Mouse (Mus musculus) hindbrain, postnatal 0 days (tissue): ENCODE data around the gene Rilpl1. TPM values are rescaled to one million over a fixed set of nuclear protein-coding genes. Genes with fewer than 3 reads are reported as not detected.
"Not testable (repeated sequence)": the region's sequence is repeated elsewhere in the genome, so short reads cannot be mapped to it uniquely, and the experiment has no call there.

ENCODE experiments used
- ATAC-seq: fragments of 200-750 bp; cut with Nextera tagmentation; 2 replicates; pipeline ENCODE4 v1.8.0; 2017; ENCODE audit warnings: mild to moderate bottlenecking, moderate TSS enrichment, moderate library complexity
- DNase-seq: peaks from one replicate; pipeline ENCODE4 v3.0.0-alpha.2; 2015; ENCODE audit warnings: low spot score
- H3K27ac ChIP-seq: fragments of 300-500 bp; sonication (generic); 2 replicates; pipeline ENCODE4 v1.5.1; 2014; ENCODE audit warnings: mild to moderate bottlenecking
- H3K27me3 ChIP-seq: fragments of 300-500 bp; sonication (generic); 2 replicates; pipeline ENCODE4 v1.6.1; 2014; ENCODE audit warnings: low read length, mixed read lengths; ENCODE audit not compliant: insufficient read depth
- H3K36me3 ChIP-seq: fragments of 300-500 bp; sonication (generic); 2 replicates; pipeline ENCODE4 v1.6.1; 2014; ENCODE audit warnings: low read length, mixed read lengths; ENCODE audit not compliant: insufficient read depth
- H3K4me1 ChIP-seq: fragments of 300-500 bp; sonication (generic); 2 replicates; pipeline ENCODE4 v1.6.1; 2014; ENCODE audit warnings: antibody characterized with exemption, low read length, mixed read lengths; ENCODE audit not compliant: insufficient read depth
- H3K4me2 ChIP-seq: fragments of 300-500 bp; sonication (generic); 2 replicates; pipeline ENCODE4 v1.6.1; 2014; ENCODE audit warnings: low read depth, mild to moderate bottlenecking, low read length, moderate library complexity, mixed read lengths
- H3K4me3 ChIP-seq: fragments of 300-500 bp; sonication (generic); 2 replicates; pipeline ENCODE4 v1.5.1; 2014; ENCODE audit warnings: low read length
- H3K9ac ChIP-seq: fragments of 300-500 bp; sonication (generic); replicated peaks from 2 replicates; pipeline ENCODE4 v1.6.1; 2014; ENCODE audit warnings: mild to moderate bottlenecking, low read length, moderate library complexity, mixed read lengths
- H3K9me3 ChIP-seq: fragments of 300-500 bp; sonication (generic); 2 replicates; pipeline ENCODE4 v1.6.1; 2016; ENCODE audit warnings: low read length, mixed read lengths
- CTCF ChIP-seq: IDR thresholded peaks from 2 replicates; pipeline ENCODE4 v1.5.1; 2016; ENCODE audit warnings: antibody characterized with exemption, control low read depth, low read depth
- whole genome bisulfite sequencing: fragments of 180-500 bp; shearing (Covaris S2); extraction: QIAGEN DNeasy Blood & Tissue Kit; methylation state at CpG from one replicate; pipeline ENCODE4 v1.1.7; 2014; 5-methylcytosine and 5-hydroxymethylcytosine counted together
- polyA plus RNA-seq: library from polyadenylated mRNA; unstranded; fragments of >200 nt; fragmentation: Nextera tagmentation; extraction: Ambion mirVana; gene quantifications from 2 replicates; pipeline ENCODE4 v1.2.1, GENCODE M21; 2015
- total RNA-seq: library from RNA; depleted of rRNA; stranded (reverse); fragments of >200 nt; gene quantifications from 2 replicates; pipeline ENCODE4 v1.2.3, GENCODE M21; 2014

The Rilpl1 gene
- total and polyA plus RNA-seq, 2 experiments from 2014 or later: 12.4 to 13.3 TPM

DNA sequence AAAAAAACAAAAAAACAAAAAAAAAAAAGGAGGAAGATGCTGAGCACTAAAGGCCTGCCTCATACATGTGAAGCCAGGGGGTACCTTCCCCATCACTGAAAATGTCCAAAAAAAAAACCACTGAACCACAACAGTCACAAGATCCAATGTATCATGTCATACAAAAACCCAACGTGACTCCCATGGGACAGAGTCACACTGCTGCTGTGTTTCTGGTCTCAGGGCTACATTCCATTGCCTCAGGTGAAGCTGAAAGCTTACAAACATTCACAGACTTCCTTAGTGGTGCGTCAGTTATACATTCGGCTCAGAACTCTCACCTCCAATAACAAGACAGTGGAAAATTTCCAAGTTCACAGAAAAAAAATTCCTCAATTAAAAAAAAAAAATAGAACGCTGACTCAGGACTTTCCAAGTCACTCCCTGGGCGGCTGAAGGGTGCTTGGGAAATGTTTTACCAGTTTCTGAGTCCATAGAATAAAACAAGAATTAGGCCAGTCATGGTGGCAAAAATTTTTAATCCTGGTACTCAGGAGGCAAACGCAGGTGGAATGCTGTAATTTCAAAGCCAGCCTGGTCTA, 60.5 kb downstream of the Rilpl1 start:
- Histone ChIP-seq H3K27ac (no peak overlapping the region), H3K36me3 (peaks cover 19% of the 10 kb centered on the region; the same call in 1 of the 2 replicates), H3K9me3 (no peaks in the 10 kb centered on the region), H3K4me1 (no peaks in the 10 kb centered on the region), H3K9ac (no peak overlapping the region), H3K27me3 (no peaks in the 10 kb centered on the region), H3K4me3 (no peak overlapping the region), H3K4me2 (no peak overlapping the region)
- TF ChIP-seq CTCF: no peak
- ATAC-seq: no peak
- no peak for DNase-seq
- WGBS: 83% methylated on average over 6 of the region's 6 CpGs

DNA sequence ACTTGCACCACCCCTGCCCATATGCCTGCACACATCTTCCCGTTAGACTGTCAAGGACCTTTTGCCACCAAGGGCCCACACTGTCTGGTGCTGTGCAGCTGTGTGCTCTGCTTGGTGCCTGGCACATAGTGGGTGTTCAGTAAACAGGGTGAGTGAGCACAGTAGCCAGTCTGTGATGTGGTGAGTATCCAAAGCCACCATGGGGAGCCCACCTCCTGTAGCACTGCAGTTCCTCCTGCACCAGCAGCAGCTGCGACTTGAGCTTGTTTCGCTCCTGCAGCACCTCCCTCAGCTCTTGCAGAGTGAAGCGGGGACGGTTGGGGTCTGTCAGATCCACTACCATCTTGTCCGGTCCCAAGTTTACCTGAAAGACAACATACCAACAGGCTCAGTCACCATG, 61.7 kb downstream of the Rilpl1 start:
- no peak for ATAC-seq

DNA sequence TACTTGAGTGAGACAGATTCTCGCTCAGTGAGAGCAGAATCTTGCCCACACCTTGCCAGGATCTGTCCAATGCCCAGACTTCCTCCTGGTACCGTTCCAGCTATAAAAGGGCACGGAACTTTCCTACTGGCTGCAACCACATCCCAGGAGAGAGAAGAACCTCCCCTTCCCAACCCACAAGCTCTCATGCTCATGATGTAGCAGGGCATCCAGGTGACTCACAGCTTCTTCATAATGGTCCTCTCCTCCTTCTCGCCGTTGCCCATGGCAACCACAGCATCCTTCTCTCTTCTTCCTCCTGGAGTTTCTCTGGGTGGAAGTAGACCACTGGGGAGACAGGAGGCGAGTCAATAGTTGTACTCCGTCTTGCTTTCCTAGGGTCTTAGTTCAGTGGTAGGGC, 62.8 kb downstream of the Rilpl1 start:
- Histone ChIP-seq H3K27ac (no peak overlapping the region), H3K9ac (no peak overlapping the region), H3K36me3 (peaks cover 26% of the 10 kb centered on the region), H3K9me3 (no peaks in the 10 kb centered on the region), H3K4me1 (no peaks in the 10 kb centered on the region), H3K4me3 (no peak overlapping the region), H3K27me3 (no peaks in the 10 kb centered on the region), H3K4me2 (no peak overlapping the region)
- ATAC-seq (no peak), DNase-seq (no peak)
- TF ChIP-seq CTCF: no peak
- 89% methylated on average over 7 of the region's 7 CpGs for WGBS

More for the DNA sequence above, 61.7 kb downstream of the Rilpl1 start:
- H3K9me3 ChIP-seq: no peaks in the 10 kb centered on the region
- no peak overlapping the region for H3K9ac ChIP-seq
- H3K27me3 ChIP-seq: no peaks in the 10 kb centered on the region
- TF ChIP-seq CTCF: no peak
- H3K36me3 ChIP-seq: peaks cover 23% of the 10 kb centered on the region; the same call in 1 of the 2 replicates
- 92% methylated on average over 6 of the region's 6 CpGs for WGBS
- H3K4me3 ChIP-seq: no peak overlapping the region
- no peaks in the 10 kb centered on the region for H3K4me1 ChIP-seq
- no peak overlapping the region for H3K27ac ChIP-seq
- no peak for DNase-seq
- H3K4me2 ChIP-seq: no peak overlapping the region

DNA sequence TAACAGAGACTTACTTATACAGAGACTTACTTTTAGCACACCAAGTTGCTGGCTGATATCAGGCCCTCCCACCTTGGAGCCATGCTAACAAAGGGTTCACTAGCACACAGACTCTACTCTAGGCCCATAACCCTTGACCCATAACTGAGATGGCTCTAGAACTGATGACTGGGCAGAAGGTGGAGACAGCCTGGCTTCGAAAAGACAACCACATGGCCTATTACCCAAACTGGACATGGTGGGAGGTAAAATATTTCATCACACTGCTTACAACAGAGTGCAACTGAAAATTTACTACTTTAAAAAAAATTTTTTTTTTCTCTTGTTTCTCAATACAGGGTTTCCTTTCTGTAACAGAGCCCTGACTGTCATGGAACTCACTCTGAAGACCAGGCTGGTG, 63.4 kb downstream of the Rilpl1 start:
- Histone ChIP-seq H3K4me2 (no peak overlapping the region), H3K4me1 (no peaks in the 10 kb centered on the region), H3K36me3 (peaks cover 29% of the 10 kb centered on the region), H3K27me3 (no peaks in the 10 kb centered on the region), H3K27ac (no peak overlapping the region), H3K4me3 (no peak overlapping the region), H3K9ac (no peak overlapping the region), H3K9me3 (no peaks in the 10 kb centered on the region)
- DNase-seq (no peak), ATAC-seq (no peak)
- WGBS: 89% methylated on average over 1 of the region's 1 CpGs
- no peak for TF ChIP-seq CTCF

DNA sequence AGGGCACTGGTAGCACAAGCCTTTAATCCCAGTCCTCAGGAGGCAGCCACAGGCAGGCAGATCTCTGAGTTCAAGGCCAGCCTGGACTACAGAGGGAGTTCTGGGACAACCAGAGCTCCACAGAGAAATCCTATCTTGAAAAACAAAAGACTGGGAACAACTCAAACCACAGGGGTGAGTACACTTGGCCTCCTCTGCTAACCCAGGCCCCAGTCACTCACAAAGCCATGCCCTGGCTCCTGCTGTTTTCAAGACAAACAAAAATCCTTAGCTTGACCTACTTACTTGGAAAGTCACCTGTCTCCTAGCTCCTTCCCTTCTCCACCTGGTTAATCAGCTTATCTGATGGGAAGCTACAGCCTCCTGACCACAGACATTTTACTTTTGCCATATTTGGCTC, 66.3 kb downstream of the Rilpl1 start:
- Histone ChIP-seq H3K27ac (no peak overlapping the region), H3K4me3 (no peak overlapping the region), H3K27me3 (no peaks in the 10 kb centered on the region), H3K4me2 (no peak overlapping the region), H3K4me1 (no peaks in the 10 kb centered on the region), H3K36me3 (peaks cover 38% of the 10 kb centered on the region), H3K9ac (no peak overlapping the region), H3K9me3 (no peaks in the 10 kb centered on the region)
- TF ChIP-seq CTCF: no peak
- ATAC-seq (no peak), DNase-seq (no peak)

DNA sequence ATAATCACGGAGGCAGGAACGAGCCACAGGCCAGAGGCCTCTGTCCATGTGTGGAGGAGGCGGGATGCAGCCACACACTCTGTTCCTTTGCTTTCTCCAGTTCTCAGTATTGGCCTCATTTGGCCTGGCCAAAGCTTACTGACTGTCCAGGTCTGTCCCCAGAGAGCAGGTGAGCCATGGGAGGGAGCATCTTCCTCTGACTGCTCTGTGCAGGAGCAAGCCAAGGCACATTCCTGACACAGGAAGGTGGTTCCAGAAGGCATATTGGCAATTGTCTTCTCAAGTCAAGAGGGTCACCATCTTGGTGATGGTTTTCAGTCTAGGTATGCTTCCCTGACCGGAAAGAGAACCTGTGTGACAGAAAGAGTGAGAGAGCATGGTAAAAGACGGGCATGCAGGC, 67.7 kb downstream of the Rilpl1 start:
- ATAC-seq: no peak
- no peak overlapping the region for H3K27ac ChIP-seq
- no peak overlapping the region for H3K9ac ChIP-seq
- H3K36me3 ChIP-seq: peaks cover 42% of the 10 kb centered on the region
- H3K27me3 ChIP-seq: no peaks in the 10 kb centered on the region
- no peaks in the 10 kb centered on the region for H3K4me1 ChIP-seq
- H3K9me3 ChIP-seq: no peaks in the 10 kb centered on the region
- no peak overlapping the region for H3K4me2 ChIP-seq
- no peak overlapping the region for H3K4me3 ChIP-seq
- TF ChIP-seq CTCF: no peak
- 87% methylated on average over 5 of the region's 5 CpGs for WGBS
- no peak for DNase-seq

DNA sequence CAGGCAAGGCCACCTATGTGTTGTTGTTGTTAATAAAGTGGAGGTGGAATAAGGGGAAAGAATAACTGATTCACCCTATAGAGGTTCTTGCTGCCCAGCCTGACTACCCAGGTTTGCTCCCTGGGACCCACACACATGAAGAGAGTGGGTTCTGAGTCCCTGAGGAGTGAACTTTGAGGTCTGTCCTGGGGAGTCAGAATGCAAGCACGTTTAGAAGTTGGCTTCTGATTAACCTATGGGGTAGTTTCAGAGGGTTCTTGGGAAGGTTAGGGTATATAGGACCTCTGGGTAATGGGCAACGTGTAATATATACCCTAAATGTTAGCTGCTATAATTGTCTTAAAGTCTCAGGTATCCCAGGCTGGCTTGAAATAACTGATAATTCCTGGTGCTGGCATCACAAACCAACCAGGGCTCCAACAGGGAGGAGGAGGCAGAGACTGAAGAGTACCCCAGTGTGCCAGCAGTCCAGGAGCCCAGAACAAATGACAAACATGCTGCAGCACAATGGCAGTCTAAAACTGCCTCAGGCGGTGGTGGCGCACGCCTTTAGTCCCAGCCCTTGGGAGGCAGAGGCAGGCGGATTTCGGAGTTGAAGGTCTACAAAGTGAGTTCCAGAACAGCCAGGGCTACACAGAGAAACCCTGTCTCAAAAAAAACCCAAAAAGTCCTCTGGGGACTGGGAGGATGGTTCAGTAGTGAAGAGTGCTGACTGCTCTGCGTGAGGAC, 68.7 kb downstream of the Rilpl1 start:
- H3K27me3 ChIP-seq: no peaks in the 10 kb centered on the region
- 86% methylated on average over 8 of the region's 8 CpGs for WGBS
- H3K4me2 ChIP-seq: no peak overlapping the region
- H3K4me3 ChIP-seq: no peak overlapping the region
- H3K9me3 ChIP-seq: no peaks in the 10 kb centered on the region
- no peaks in the 10 kb centered on the region for H3K4me1 ChIP-seq
- no peak for DNase-seq
- ATAC-seq: no peak
- no peak overlapping the region for H3K9ac ChIP-seq
- no peak for TF ChIP-seq CTCF
- H3K27ac ChIP-seq: no peak overlapping the region
- peaks cover 47% of the 10 kb centered on the region for H3K36me3 ChIP-seq

DNA sequence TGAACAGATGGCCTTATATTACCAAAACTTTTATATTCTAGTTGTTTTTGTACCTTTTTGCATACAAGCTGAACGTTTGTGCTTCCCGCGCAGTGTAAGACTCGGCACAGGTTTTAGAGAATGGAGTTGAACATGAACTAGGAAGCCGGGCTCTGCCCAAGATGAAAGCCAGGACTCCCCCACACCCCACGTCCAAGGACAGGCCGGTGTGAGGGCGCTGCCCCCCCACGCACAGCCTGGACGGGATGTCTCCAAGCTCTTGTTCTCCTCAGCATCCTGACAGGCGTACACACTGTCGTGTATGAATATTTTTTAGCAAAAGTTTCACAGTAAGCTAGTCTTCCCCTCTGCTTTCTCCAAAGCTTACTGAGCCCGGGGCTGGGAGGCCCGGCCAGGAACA, 70.3 kb downstream of the Rilpl1 start:
- peaks cover 50% of the 10 kb centered on the region for H3K36me3 ChIP-seq
- not testable (repeated sequence) for ATAC-seq, H3K4me3 ChIP-seq, H3K27ac ChIP-seq, DNase-seq, H3K4me1 ChIP-seq, H3K4me2 ChIP-seq, H3K9ac ChIP-seq, H3K9me3 ChIP-seq, H3K27me3 ChIP-seq
- whole genome bisulfite sequencing: 93% methylated on average over 14 of the region's 14 CpGs
